Mouse (Mus musculus) kidney, postnatal 0 days (tissue): ENCODE results near the gene Agpat4. TPM values are rescaled to one million over a fixed set of nuclear protein-coding genes. Genes with fewer than 3 reads are reported as not detected.
"Not testable (repeated sequence)": the region's sequence is repeated elsewhere in the genome, so short reads cannot be mapped to it uniquely, and the experiment has no call there.

ENCODE experiments used
- ATAC-seq: fragments of 200-750 bp; cut with Nextera tagmentation; replicated peaks from 2 replicates; pipeline ENCODE4 v1.8.0; 2017; ENCODE audit warnings: low read depth, moderate number of reproducible peaks, moderate TSS enrichment, moderate library complexity; ENCODE audit not compliant: low FRiP score
- DNase-seq: peaks from one replicate; pipeline ENCODE4 v3.0.0-alpha.2; 2016; ENCODE audit warnings: low spot score
- H3K27ac ChIP-seq: fragments of 300-500 bp; sonication (generic); 2 replicates; pipeline ENCODE4 v1.5.1; 2014; ENCODE audit warnings: mild to moderate bottlenecking
- H3K27me3 ChIP-seq: fragments of 300-500 bp; sonication (generic); 2 replicates; pipeline ENCODE4 v1.6.1; 2014; ENCODE audit warnings: low read length, mixed read lengths; ENCODE audit not compliant: insufficient read depth
- H3K36me3 ChIP-seq: fragments of 300-500 bp; sonication (generic); 2 replicates; pipeline ENCODE4 v1.6.1; 2014; ENCODE audit warnings: low read length, mixed read lengths; ENCODE audit not compliant: insufficient read depth
- H3K4me1 ChIP-seq: fragments of 300-500 bp; sonication (generic); replicated peaks from 2 replicates; pipeline ENCODE4 v1.6.1; 2014; ENCODE audit warnings: antibody characterized with exemption, low read length, mixed read lengths; ENCODE audit not compliant: insufficient read depth
- H3K4me2 ChIP-seq: fragments of 300-500 bp; sonication (generic); 2 replicates; pipeline ENCODE4 v1.6.1; 2014; ENCODE audit warnings: mild to moderate bottlenecking, low read length, moderate library complexity, mixed read lengths
- H3K4me3 ChIP-seq: fragments of 300-500 bp; sonication (generic); replicated peaks from 2 replicates; pipeline ENCODE4 v1.5.1; 2014; ENCODE audit warnings: low read depth, low read length
- H3K9ac ChIP-seq: fragments of 300-500 bp; sonication (generic); 2 replicates; pipeline ENCODE4 v1.6.1; 2014; ENCODE audit warnings: low read depth, low read length
- H3K9me3 ChIP-seq: fragments of 300-500 bp; sonication (generic); replicated peaks from 2 replicates; pipeline ENCODE4 v1.6.1; 2016; ENCODE audit warnings: low read length, inconsistent platforms, mixed read lengths
- CTCF ChIP-seq: IDR thresholded peaks from 2 replicates; pipeline ENCODE4 v1.5.1; 2016; ENCODE audit warnings: antibody characterized with exemption, low read depth, mild to moderate bottlenecking, moderate library complexity
- WGBS: fragments of 180-500 bp; shearing (Covaris S2); extraction: QIAGEN DNeasy Blood & Tissue Kit; methylation state at CpG from one replicate; pipeline ENCODE4 v1.1.7; 2014; 5-methylcytosine and 5-hydroxymethylcytosine counted together
- polyA plus RNA-seq: library from polyadenylated mRNA; unstranded; fragments of >200 nt; fragmentation: Nextera tagmentation; extraction: Ambion mirVana; gene quantifications from 2 replicates; pipeline ENCODE4 v1.2.1, GENCODE M21; 2015

Agpat4 gene
- polyA plus RNA-seq, 1 experiment from 2014 or later = 15.5 TPM

- WGBS = 28% methylated on average over 5 of the region's 5 CpGs
- Histone ChIP-seq H3K9me3 (no peaks in the 10 kb centered on the region), H3K4me1 (no peaks in the 10 kb centered on the region; the same call in 1 of the 2 replicates), H3K27ac (no peak overlapping the region), H3K9ac (no peak overlapping the region), H3K4me2 (peak overlapping the region; percentile 91), H3K4me3 (peak overlapping the region; percentile 66), H3K36me3 (0 out of 2 replicates have a peak, but pooled peaks cover 5% of the 10 kb centered on the region), H3K27me3 (no peaks in the 10 kb centered on the region)
- ATAC-seq (no peak), DNase-seq (no peak)
- no peak for TF ChIP-seq CTCF
Measured at GRCm38 (mm10) chr17:12120268-12120667, 1.8 kb downstream of the Agpat4 start.

- no peaks in the 10 kb centered on the region; the same call in 1 of the 2 replicates for H3K4me1 ChIP-seq
- no peak overlapping the region for H3K9ac ChIP-seq
- no peak overlapping the region for H3K4me3 ChIP-seq
- no peaks in the 10 kb centered on the region for H3K9me3 ChIP-seq
- no peak for TF ChIP-seq CTCF
- DNase-seq (no peak), ATAC-seq (no peak)
- 0 out of 2 replicates have a peak, but pooled peaks cover 5% of the 10 kb centered on the region for H3K36me3 ChIP-seq
- H3K4me2 ChIP-seq = no peak overlapping the region
- H3K27ac ChIP-seq = no peak overlapping the region
- no peaks in the 10 kb centered on the region for H3K27me3 ChIP-seq
- 81% methylated on average over 7 of the region's 7 CpGs for WGBS
Measured at GRCm38 (mm10) chr17:12121226-12121794, 2.8 kb downstream of the Agpat4 start.

- 83% methylated on average over 9 of the region's 9 CpGs for WGBS
Measured at GRCm38 (mm10) chr17:12122262-12122661, 3.8 kb downstream of the Agpat4 start.

GRCm38 (mm10) chr17:12123168-12123567 is 4.7 kb downstream of the Agpat4 start:
- WGBS = 80% methylated on average over 3 of the region's 3 CpGs
- no peak overlapping the region for H3K27ac ChIP-seq
- H3K9ac ChIP-seq = no peak overlapping the region
- TF ChIP-seq CTCF = no peak
- DNase-seq (no peak), ATAC-seq (no peak)
- H3K9me3 ChIP-seq = no peaks in the 10 kb centered on the region
- no peak overlapping the region for H3K4me2 ChIP-seq
- no peaks in the 10 kb centered on the region for H3K27me3 ChIP-seq
- no peak overlapping the region for H3K4me3 ChIP-seq
- 0 out of 2 replicates have a peak, but pooled peaks cover 5% of the 10 kb centered on the region for H3K36me3 ChIP-seq
- H3K4me1 ChIP-seq = no peaks in the 10 kb centered on the region; the same call in 1 of the 2 replicates

More at GRCm38 (mm10) chr17:12122262-12122661, 3.8 kb downstream of the Agpat4 start:
- DNase-seq, H3K27ac ChIP-seq, ATAC-seq, H3K9me3 ChIP-seq, H3K4me1 ChIP-seq, H3K9ac ChIP-seq, H3K27me3 ChIP-seq, H3K4me3 ChIP-seq, H3K4me2 ChIP-seq, H3K36me3 ChIP-seq: not testable (repeated sequence)

- Histone ChIP-seq H3K36me3 (0 out of 2 replicates have a peak, but pooled peaks cover 5% of the 10 kb centered on the region), H3K27ac (no peak overlapping the region), H3K9ac (no peak overlapping the region), H3K9me3 (no peaks in the 10 kb centered on the region), H3K4me2 (no peak overlapping the region), H3K4me1 (no peaks in the 10 kb centered on the region), H3K4me3 (no peak overlapping the region), H3K27me3 (no peaks in the 10 kb centered on the region)
- ATAC-seq (no peak), DNase-seq (no peak)
- 89% methylated on average over 4 of the region's 4 CpGs for WGBS
- no peak for TF ChIP-seq CTCF
Measured at GRCm38 (mm10) chr17:12127056-12127455, 8.6 kb downstream of the Agpat4 start.

- Histone ChIP-seq H3K27me3 (no peaks in the 10 kb centered on the region), H3K4me3 (no peak overlapping the region), H3K36me3 (0 out of 2 replicates have a peak, but pooled peaks cover 5% of the 10 kb centered on the region), H3K4me2 (no peak overlapping the region), H3K9ac (no peak overlapping the region), H3K27ac (no peak overlapping the region), H3K4me1 (no peaks in the 10 kb centered on the region), H3K9me3 (no peaks in the 10 kb centered on the region)
- ATAC-seq (no peak), DNase-seq (no peak)
- 81% methylated on average over 2 of the region's 2 CpGs for WGBS
- TF ChIP-seq CTCF = no peak
Measured at GRCm38 (mm10) chr17:12128976-12129375, 10.5 kb downstream of the Agpat4 start.

GRCm38 (mm10) chr17:12131171-12131570 is 12.7 kb downstream of the Agpat4 start:
- 73% methylated on average over 5 of the region's 5 CpGs for WGBS

More at GRCm38 (mm10) chr17:12131171-12131570, 12.7 kb downstream of the Agpat4 start:
- Histone ChIP-seq H3K4me3 (no peak overlapping the region), H3K27ac (no peak overlapping the region), H3K9me3 (no peaks in the 10 kb centered on the region), H3K4me1 (no peaks in the 10 kb centered on the region), H3K27me3 (no peaks in the 10 kb centered on the region), H3K36me3 (no peaks in the 10 kb centered on the region), H3K9ac (no peak overlapping the region), H3K4me2 (no peak overlapping the region)
- DNase-seq = no peak
- TF ChIP-seq CTCF = no peak
- ATAC-seq = no peak
